Mouse (Mus musculus) cortical plate, adult 2 months (tissue): Measurements from ENCODE around the gene Sptlc3.

Source experiments
- CTCF ChIP-seq: fragments of 200-500 bp; IDR thresholded peaks from 2 replicates; pipeline ENCODE4 v1.5.1; 2011; ENCODE audit warnings: mild to moderate bottlenecking, control low read depth, low read length; ENCODE audit not compliant: insufficient read depth; ENCODE audit errors: extremely low read depth
- POLR2A ChIP-seq: fragments of 200-500 bp; IDR thresholded peaks from 2 replicates; pipeline ENCODE4 v1.6.1; 2011; ENCODE audit warnings: mild to moderate bottlenecking, low read length, control low read depth; ENCODE audit not compliant: insufficient read depth; ENCODE audit errors: extremely low read depth

DNA sequence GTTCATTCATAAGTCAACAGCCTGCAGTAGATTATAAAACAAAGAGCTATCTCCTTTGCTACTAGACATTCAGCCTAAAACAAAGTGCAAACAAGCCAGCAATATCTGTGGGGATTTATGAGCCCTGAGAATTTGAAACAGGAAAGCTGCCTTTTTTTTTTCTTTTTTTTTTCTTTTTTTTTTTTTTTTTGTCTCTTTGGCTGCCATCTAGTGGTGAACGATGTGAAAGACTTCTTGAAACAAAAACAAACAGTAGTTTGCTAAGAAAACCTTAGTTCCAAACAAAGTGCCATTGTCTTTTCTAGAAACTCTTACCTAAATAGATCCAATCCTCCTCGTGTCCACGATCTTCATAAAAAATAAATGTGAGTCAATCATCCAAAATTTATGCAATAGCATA is 85.6 kb downstream of the Sptlc3 start:
- no peak for TF ChIP-seq CTCF
- no peak for TF ChIP-seq POLR2A
